Mouse (Mus musculus) heart, adult 11 months (tissue): ENCODE measurements around the gene Ankdd1b.

Source experiments
- DNase-seq: peaks from one replicate; pipeline ENCODE4 v3.0.0; 2022

The Ankdd1b gene

GRCm38 (mm10) chr13:96470957-96471356 is at the start of gene Ankdd1b:
Gene Ankdd1b, minus strand, starts transcription at chr13:96471198.
- peak; percentile 84 for DNase-seq

DNA sequence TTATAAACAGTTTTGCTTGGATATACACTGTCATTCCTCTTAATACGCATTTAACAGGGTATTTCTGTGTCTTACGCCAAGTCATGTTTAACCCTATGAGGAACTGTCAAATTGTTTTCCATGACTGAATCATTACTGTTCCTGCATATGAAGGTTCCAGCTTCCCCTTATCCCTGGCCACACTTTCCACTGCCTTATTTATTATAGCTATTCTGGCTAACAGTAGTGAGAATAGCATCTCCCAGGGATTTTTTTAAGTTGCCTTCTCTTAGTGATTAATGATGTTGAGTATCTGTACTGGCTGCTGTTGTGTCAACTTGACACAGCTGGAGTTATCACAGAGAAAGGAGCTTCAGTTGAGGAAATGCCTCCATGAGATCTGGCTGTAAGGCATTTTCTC is 46.3 kb upstream of the Ankdd1b start:
- DNase-seq = peak; percentile 23

DNA sequence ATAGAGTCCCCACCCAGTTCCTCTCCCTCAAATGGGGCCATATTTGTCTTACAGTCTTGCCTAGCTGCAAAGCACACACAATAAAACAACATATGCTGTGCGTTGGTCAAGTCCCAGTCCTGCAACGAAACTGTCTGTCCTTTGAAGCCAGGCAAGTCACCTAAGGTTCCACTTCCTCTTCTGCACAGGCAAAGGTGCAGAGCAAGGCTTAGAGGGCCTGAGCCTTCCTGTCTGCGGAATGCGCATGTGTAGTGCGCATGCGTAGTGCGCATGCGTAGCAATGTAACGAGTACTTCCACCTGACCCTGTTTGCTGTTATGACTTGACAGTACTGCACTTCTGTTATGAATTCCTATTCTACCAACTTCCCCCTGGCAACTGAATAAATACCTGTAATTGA is 45.3 kb upstream of the Ankdd1b start:
- peak; percentile 51 for DNase-seq

GRCm38 (mm10) chr13:96514154-96514942 is 43.4 kb upstream of the Ankdd1b start:
- DNase-seq = peak; percentile 81

GRCm38 (mm10) chr13:96511893-96512292 is 40.9 kb upstream of the Ankdd1b start:
- peak; percentile 93 for DNase-seq

DNA sequence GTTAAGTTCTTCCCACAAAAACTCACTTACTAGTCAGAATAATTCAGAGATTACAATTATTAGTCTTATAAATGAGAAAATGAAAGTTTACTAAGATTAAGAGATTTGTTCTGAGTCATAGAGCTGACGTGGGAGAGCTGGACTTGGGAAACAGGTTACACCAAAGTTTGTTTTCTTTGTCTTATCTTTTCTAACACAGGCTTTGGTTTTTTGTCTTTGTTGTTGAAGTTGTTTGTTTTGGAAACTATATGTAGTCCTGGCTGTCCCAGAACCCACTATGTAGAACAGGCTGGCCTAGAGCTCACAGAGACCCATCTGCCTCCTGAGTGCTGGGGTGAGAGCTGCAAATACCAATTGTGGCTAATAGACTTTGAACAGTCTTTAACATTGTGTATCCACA is 40.3 kb upstream of the Ankdd1b start:
- DNase-seq = peak; percentile 79

GRCm38 (mm10) chr13:96510635-96511034 is 39.6 kb upstream of the Ankdd1b start:
- DNase-seq = peak; percentile 97

DNA sequence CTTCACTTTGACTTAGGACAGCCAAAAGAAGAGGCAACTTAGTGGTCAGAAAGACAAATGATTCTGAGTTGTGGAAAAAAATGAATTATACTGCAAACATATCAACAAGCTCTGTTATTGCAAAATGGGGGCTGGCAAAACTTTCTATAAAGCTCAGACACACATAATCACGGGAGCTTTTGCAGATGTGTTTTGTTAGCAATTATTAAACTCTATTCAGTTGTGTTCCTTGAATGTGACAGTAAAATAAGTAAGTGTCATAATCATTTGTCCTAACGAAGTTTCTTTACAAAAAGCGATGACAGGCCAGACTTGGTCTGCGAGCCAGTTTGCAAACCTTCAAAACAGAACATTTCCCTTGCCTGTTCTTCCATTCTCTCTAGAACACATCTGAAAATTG is 36.5 kb upstream of the Ankdd1b start:
- no peak for DNase-seq

- no peak for DNase-seq
Measured at GRCm38 (mm10) chr13:96506313-96506712, 35.3 kb upstream of the Ankdd1b start.

DNA sequence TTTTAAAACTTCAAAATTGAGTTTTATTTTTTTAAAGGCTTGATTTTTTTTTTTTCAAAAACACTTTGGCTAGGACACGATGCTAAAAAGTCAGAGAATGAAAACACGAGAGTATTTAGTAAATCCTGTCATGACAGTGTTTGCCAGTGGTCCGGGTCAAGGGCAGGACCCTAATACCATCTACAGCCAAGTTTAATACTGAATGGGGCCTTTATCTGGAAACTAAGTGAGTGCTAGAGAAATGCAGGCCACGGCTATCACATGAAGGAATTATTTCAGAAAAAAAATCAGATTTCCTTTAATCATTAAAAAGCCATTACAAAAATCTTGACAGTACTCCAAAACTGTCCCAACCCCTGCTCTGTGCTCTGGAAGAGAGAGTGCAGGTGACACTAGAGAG is 34.7 kb upstream of the Ankdd1b start:
- DNase-seq = no peak

DNA sequence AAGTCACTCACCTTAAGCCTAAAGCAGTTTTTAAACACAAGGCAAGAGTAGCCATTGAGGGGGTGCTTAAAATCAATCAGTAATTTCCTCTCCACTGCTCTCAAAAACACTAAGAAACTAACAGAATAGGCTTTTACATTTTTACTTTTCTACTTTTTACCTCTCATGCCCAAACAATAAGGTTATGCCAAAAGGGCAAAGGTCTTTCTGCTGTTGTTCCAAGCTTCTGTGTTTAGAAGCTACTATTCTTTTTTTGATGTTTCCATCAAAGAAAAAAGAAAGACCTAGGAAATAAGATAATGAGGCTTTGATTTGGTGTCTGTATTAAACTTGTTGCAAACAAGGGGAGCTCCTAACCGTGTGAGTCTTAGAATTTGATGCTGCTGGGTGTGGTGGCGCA is 28.9 kb upstream of the Ankdd1b start:
- no peak for DNase-seq

- DNase-seq = peak; percentile 90
Measured at GRCm38 (mm10) chr13:96496630-96497029, 25.6 kb upstream of the Ankdd1b start.

- DNase-seq = no peak
Measured at GRCm38 (mm10) chr13:96490433-96490832, 19.4 kb upstream of the Ankdd1b start, which contains the start of gene Gm17622. Gene Gm17622, plus strand, starts transcription at chr13:96490733.

GRCm38 (mm10) chr13:96487968-96488367 is 17.0 kb upstream of the Ankdd1b start:
- DNase-seq = no peak

GRCm38 (mm10) chr13:96487230-96487629 is 16.2 kb upstream of the Ankdd1b start:
- no peak for DNase-seq

DNA sequence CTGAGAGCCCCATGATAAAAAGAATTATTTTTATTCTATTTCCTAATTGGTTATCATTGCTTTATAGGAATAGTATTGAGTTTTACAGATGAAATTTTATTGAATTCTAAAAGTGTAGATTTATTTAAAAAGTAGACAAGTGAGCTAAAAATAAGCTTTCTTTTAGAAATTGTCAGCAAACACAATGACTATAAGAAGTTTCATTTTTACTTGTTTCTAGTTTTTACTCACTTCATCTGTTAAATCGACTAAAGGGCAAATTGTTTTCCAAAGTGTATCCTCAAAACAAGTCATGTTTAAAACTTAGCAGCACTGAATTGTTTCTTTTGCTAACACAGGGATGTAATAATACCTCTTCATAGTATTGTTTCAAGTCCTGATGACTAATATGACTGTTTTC is 8.0 kb upstream of the Ankdd1b start:
- DNase-seq = no peak

DNA sequence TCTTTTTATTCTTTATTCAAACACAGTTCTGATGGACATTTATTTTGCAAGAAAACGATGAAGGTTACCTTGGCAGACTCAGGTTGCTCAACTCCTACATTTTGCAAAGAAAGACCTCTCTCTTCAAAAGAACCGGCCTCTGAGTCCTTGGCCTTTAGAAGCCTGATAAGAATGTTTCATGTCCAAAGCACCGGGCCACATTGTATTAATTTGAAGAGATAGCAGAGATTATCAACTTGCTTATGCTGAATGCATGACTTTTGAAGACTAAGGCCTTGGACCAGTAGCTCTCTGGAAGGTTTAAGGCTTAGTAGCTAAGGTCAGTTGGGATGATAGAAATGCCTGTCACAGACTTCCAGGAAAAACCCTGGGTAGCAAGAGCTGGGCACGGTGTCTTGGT is 6.2 kb upstream of the Ankdd1b start:
- no peak for DNase-seq

DNA sequence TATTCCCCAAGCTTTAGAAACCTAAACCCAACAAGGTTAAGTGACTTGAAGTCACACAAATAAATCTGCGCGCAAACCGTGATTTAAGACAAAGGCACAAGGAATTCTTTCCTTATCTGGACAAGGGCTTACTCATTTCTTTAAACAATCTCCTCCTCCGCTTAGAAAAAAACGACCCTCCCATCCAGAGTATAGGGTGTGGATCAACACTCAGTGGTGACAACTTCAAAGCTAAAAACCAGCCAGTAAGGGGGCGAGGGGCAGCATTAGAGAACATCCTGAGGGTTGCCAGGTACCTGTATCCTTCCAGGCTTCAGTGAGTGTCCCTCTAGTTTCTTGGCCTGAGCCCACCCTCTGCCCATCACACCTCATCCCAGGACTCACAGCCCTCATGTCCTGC is 442 bp downstream of the Ankdd1b start:
- no peak for DNase-seq

- no peak for DNase-seq
Measured at GRCm38 (mm10) chr13:96468678-96469077, 2.3 kb downstream of the Ankdd1b start.

DNA sequence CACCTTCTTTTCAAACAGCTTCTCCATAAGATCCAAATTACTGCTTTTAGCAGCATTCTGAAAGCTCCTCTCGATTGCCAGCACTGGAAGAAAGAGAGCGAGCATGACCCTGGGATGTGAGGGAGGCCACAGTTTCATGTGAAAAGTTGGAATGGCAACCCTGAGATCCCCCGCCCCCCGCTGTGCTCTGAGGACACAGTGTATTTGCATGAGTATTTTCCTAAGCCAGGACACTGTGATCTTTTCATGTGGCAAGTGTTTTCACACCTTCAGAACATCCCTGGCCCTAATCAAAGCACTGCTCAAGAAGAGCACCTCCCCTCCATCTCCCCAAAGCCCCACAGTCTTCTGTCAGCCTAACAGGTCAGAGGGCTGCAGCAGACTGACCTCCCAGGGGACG is 5.7 kb downstream of the Ankdd1b start:
- peak; percentile 36 for DNase-seq

DNA sequence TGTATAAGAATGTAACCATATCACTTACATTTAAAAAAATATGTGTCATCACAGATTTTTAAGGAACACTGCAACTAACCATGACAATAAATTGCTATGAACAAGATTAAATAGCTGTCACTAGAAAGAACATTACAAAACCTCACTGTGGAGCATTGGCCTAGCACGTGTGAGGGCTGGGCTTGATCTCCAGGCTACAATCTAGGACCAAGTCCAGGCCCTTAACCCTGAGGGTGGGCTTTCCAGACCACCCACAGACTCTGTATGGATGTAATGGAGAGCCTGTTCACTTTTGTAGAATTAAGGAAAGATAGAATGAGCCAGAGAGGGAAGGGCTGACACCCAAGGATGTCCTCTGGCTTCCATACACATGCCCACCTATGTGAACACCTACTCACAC is 8.4 kb downstream of the Ankdd1b start:
- DNase-seq = peak; percentile 44

GRCm38 (mm10) chr13:96458606-96459005 is 12.4 kb downstream of the Ankdd1b start:
- no peak for DNase-seq

GRCm38 (mm10) chr13:96458018-96458417 is 13.0 kb downstream of the Ankdd1b start:
- no peak for DNase-seq

DNA sequence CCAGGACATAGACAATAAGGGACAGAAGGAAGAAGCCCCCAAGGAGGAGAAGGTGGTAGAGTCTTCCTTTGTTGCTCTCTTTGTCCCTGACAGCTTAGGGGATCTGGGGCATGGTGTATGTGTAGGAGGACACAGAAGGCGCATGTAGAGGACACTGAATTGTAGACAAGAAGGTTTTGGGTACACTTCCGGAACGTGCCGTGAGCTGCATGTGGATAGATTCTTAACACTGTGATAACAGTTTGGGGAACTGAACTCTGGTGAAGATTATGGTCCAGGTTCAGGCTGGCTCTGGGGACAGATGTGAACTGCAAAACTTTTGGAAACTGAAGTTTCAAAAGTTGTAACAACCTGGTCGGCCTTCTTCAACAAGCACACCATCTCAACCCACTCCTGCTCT is 13.4 kb downstream of the Ankdd1b start:
- DNase-seq = peak; percentile 46

DNA sequence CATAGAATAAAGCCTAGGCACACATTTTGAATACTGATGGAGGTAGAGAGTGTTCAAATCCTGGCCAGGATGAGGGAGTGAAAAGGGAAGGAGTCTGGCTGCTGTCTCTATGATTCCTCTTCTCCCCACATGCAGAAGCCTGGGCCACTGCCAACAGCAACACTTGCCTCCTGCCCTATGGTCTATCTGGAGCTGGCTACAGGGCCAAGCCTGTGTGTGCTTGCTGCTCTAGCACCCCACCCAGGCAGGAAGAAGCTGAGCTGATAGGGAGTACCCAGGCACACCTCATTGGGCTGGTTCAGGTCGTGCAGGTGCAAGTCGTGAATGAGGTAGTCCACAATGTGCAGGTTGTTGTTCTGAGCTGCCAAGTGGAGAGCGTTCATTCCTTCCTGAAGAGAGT is 16.7 kb downstream of the Ankdd1b start:
- peak; percentile 93 for DNase-seq
